Mouse (Mus musculus) bone marrow, adult 2 months (tissue): ENCODE measurements around the gene Slc4a7. TPM values are rescaled to one million over a fixed set of nuclear protein-coding genes. Genes with fewer than 3 reads are reported as not detected.

Experiments
- H3K27ac ChIP-seq: fragments of 200-500 bp; 2 replicates; pipeline ENCODE4 v1.5.1; 2012; ENCODE audit warnings: low read depth, mild to moderate bottlenecking, control low read depth, inconsistent platforms, low read length; ENCODE audit not compliant: control insufficient read depth, poor library complexity, insufficient read depth
- H3K4me1 ChIP-seq: fragments of 200-500 bp; 2 replicates; pipeline ENCODE4 v1.6.1; 2011; ENCODE audit warnings: low read length; ENCODE audit not compliant: control insufficient read depth, insufficient read depth
- H3K4me3 ChIP-seq: fragments of 200-500 bp; replicated peaks from 2 replicates; pipeline ENCODE3; 2011; ENCODE audit warnings: mild to moderate bottlenecking, low read depth, low read length, control low read depth; ENCODE audit not compliant: control insufficient read depth
- CTCF ChIP-seq: fragments of 200-500 bp; IDR thresholded peaks from 2 replicates; pipeline ENCODE4 v1.5.1; 2011; ENCODE audit warnings: low read length, control low read depth; ENCODE audit not compliant: control insufficient read depth, insufficient read depth
- POLR2A ChIP-seq: fragments of 200-500 bp; IDR thresholded peaks from 2 replicates; pipeline ENCODE4 v1.6.1; 2011; ENCODE audit warnings: low read depth, mild to moderate bottlenecking, control low read depth, low read length, borderline replicate concordance; ENCODE audit not compliant: control insufficient read depth
- WGBS: fragments of 180-500 bp; shearing (Covaris S2); methylation state at CpG from one replicate; pipeline ENCODE4 v1.1.7; 2018; 5-methylcytosine and 5-hydroxymethylcytosine counted together
- polyA plus RNA-seq: library from polyadenylated mRNA; stranded (reverse); fragments of >200 nt; gene quantifications from 2 replicates; pipeline ENCODE4 v1.2.4, GENCODE M21; 2011; ENCODE audit warnings: low replicate concordance; ENCODE audit not compliant: missing spikeins, insufficient read depth, insufficient read length

The Slc4a7 gene
- polyA plus RNA-seq, 1 experiment, result 11.0 TPM

DNA sequence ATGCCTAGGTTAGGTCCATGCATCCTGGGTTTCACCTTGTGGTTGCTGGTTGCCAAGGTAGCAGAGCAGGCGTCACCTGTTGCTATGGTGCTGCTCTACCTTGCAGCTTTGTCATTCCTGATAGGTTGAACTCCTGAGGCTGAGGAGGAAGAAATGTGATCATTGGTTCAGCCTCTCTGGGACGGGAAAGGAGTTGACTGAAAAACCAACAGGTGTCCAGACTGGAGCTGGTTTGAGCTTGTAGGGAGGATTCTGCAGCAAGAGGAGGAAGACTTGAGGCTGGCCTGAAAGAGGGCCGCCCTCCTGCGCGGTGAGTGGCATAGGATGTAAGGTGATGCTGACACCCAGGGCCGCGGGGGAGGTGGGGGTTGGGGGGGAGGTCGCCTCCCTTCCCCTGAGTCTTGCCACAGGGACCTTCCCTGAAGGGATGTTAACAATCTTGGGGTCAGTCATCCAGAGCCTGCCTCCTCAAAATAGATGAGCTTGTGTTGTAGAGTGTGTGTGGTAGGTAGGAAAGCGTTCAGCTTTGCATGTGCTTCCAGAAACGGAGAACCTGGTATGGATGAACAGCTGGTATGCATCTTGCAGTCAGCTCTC is 101.9 kb downstream of the Slc4a7 start:
- WGBS, result 57% methylated on average over 10 of the region's 10 CpGs
- H3K4me1 ChIP-seq, result peaks cover 5% of the 10 kb centered on the region
- no peak overlapping the region for H3K4me3 ChIP-seq
- TF ChIP-seq POLR2A (no peak), CTCF (no peak)
- no peak overlapping the region for H3K27ac ChIP-seq

DNA sequence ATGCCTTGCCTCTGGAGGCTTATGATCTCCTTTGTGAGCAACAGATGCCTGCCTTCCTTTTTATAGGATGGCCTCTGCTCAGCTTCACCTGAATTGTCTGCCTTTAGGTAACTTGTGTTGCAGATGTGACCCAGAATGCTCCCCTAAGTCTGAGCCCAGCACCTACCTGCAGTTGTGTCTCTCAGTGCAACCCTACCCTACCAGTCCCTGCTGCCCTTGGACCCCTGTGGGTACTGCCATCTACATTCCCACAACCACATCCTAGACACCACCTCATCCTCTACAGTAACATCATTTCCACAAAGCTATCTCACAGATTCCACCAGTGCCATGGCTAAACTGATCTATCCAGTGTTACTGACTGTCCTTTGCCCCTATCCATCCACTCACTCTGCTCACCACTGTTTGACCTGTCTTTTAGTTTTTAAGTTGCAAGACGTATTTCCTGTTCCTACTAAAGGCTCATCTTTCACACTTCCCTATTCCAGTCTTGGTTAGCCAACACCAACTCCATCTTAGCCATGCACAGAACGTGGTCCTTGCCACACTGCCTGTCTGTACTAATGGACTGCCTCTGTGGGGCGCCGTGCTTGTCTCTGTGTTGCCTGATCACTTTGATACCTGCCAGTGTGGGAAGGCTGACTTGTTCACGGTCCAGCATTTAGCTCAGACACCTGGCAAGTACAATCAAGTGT is 102.6 kb downstream of the Slc4a7 start:
- WGBS, result 43% methylated on average over 5 of the region's 5 CpGs
- Histone ChIP-seq H3K4me3 (no peak overlapping the region), H3K4me1 (peaks cover 5% of the 10 kb centered on the region), H3K27ac (no peak overlapping the region)
- TF ChIP-seq CTCF (no peak), POLR2A (no peak)

DNA sequence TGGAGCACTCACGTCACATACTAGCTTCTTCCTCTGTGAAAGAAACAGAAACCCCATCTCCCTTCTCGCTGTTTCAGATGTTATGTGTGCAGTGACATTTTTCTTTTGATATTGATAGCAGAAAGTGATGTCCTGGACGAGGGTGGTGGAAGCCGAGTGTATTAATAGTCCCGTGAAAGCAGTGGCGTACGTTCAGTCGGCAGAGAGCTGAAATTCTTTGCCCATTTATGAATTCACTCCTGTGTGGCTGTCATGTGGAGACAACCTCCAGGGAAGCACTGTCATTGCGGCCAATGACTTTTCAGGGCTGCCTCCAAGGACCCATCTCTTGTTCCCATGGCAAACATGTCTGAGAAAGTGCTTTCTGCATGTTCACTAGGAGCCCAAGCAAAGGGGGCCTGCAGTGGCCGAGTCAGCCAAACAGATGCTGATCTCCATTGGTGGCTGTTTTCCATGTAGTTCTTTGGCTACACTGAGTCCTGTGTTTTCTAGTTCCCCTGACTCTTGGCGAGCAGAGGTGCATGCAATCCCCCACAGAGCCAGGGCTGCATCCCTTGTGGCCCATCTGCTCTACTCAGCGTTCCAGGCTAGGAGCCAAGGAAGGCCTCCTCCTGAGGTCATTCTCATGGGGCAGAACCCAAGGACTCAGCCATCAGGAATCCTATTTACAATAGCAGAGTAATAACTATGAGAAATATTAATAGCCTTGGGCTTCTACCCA is 130.6 kb downstream of the Slc4a7 start:
- 86% methylated on average over 12 of the region's 12 CpGs for WGBS
- H3K27ac ChIP-seq, result no peak overlapping the region
- TF ChIP-seq CTCF (no peak), POLR2A (no peak)
- H3K4me1 ChIP-seq, result no peaks in the 10 kb centered on the region; the same call in 1 of the 2 replicates
- no peak overlapping the region for H3K4me3 ChIP-seq

DNA sequence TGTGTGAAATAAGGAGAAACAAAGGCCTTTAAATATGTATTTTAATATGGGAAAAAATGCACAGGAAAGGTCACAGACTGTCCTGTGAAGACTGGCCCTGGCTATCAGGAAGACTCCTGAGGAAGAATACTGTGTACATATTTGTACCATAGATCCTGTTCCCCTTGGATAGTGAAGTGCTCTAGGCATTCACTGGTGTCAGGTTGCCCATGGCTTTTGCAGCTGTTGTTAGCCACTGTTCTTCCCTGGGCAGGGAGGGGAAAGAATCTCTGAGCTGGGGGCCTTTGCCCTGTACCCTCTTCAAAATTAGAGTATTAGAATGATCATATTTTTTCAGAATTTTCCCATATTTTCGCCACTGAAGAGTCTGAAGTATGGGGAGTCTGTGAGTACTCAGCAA is 131.4 kb downstream of the Slc4a7 start:
- no peak overlapping the region for H3K4me3 ChIP-seq
- WGBS, result 83% methylated on average over 1 of the region's 1 CpGs
- no peak overlapping the region for H3K27ac ChIP-seq
- TF ChIP-seq POLR2A (no peak), CTCF (no peak)
- H3K4me1 ChIP-seq, result no peaks in the 10 kb centered on the region; the same call in 1 of the 2 replicates

DNA sequence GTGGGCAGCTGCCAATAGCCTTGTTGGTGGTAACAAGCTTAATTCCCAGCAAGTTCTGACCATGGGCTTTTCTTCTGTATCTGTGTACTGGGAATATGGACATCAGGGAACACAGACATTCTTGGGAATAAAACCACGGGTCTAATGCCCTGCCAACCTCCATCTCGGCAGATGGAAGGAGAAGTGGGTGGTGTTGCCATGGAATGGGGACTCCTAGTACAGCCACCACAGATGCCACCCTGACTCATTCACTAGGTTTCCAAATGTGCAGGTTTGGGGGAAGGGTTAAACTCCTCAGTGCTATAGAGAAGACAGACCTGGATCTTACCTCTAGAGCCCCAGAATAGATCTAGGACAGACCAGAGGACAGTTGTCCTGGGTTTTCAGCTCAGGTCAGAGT is 132.2 kb downstream of the Slc4a7 start:
- WGBS, result 45% methylated on average over 2 of the region's 2 CpGs
- Histone ChIP-seq H3K4me3 (no peak overlapping the region), H3K4me1 (no peaks in the 10 kb centered on the region; the same call in 1 of the 2 replicates), H3K27ac (no peak overlapping the region)
- TF ChIP-seq CTCF (no peak), POLR2A (no peak)

DNA sequence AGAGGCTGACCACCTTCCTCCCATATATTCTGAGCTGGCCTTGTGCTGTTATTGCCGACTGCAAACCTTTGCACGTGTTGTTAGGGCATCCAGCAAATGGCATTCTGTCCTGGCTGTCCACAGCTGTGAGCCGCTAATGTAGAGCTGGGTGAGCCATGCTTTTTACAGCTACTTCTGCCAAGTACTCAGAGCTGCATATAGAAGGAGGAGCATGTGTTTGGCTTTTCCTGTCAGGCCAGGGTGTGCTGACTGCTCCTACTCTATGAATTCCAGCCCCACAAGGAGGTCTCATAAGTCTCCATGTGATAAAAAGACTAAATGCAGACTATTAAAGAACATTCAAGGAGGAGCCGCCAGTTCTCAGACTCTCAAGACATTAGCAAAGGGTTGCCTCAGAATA is 135.5 kb downstream of the Slc4a7 start:
- 70% methylated on average over 4 of the region's 4 CpGs for WGBS
- TF ChIP-seq POLR2A (no peak), CTCF (no peak)
- H3K27ac ChIP-seq, result no peak overlapping the region

DNA sequence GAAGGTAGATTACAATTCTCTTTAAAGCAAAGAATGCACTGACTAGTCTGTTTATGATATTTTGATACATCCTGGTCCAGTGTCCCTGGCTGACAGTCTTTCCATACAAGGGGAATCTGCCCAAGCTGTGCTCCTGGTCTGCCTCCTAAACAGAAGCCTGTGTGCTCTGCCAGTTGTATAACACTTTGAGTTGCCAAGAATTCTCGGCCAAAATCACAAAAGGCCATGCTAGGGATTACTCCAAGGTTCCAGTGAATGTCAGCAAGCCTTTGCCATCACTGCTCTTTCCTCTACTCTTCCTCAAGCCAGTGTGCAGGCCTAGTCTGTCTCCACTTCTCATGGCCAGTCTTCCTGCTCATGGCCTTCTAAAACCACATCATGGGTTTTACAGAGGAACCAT is 136.0 kb downstream of the Slc4a7 start:
- H3K4me3 ChIP-seq, result no peak overlapping the region
- peaks cover 1% of the 10 kb centered on the region; the same call in 1 of the 2 replicates for H3K4me1 ChIP-seq
- no peak overlapping the region for H3K27ac ChIP-seq
- TF ChIP-seq POLR2A (no peak), CTCF (no peak)
- 63% methylated on average over 1 of the region's 1 CpGs for WGBS

More for the DNA sequence above, 135.5 kb downstream of the Slc4a7 start:
- peaks cover under 1% of the 10 kb centered on the region; the same call in 1 of the 2 replicates for H3K4me1 ChIP-seq
- H3K4me3 ChIP-seq, result no peak overlapping the region
